Mouse (Mus musculus) stomach, postnatal 0 days (tissue): ENCODE results near the gene Jph3. TPM values are rescaled to one million over a fixed set of nuclear protein-coding genes. Genes with fewer than 3 reads are reported as not detected.

ENCODE experiments used
- ATAC-seq: fragments of 200-750 bp; cut with Nextera tagmentation; 2 replicates; pipeline ENCODE4 v1.8.0; 2017; ENCODE audit not compliant: low FRiP score, low TSS enrichment
- DNase-seq: peaks from one replicate; pipeline ENCODE4 v3.0.0-alpha.2; 2016; ENCODE audit warnings: low spot score
- H3K27ac ChIP-seq: fragments of 300-500 bp; sonication (generic); replicated peaks from 2 replicates; pipeline ENCODE4 v1.5.1; 2014; ENCODE audit warnings: mild to moderate bottlenecking, control low read depth
- H3K27me3 ChIP-seq: fragments of 300-500 bp; sonication (generic); 2 replicates; pipeline ENCODE4 v1.6.1; 2014; ENCODE audit warnings: low read length; ENCODE audit not compliant: control insufficient read depth, insufficient read depth
- H3K36me3 ChIP-seq: fragments of 300-500 bp; sonication (generic); 2 replicates; pipeline ENCODE4 v1.6.1; 2014; ENCODE audit warnings: low read length, mixed read lengths; ENCODE audit not compliant: control insufficient read depth, insufficient read depth
- H3K4me1 ChIP-seq: fragments of 300-500 bp; sonication (generic); replicated peaks from 2 replicates; pipeline ENCODE4 v1.6.1; 2014; ENCODE audit warnings: antibody characterized with exemption; ENCODE audit not compliant: control insufficient read depth, insufficient read depth
- H3K4me2 ChIP-seq: fragments of 300-500 bp; sonication (generic); replicated peaks from 2 replicates; pipeline ENCODE4 v1.6.1; 2014; ENCODE audit warnings: low read depth, mild to moderate bottlenecking, control low read depth, moderate library complexity
- H3K4me3 ChIP-seq: fragments of 300-500 bp; sonication (generic); 2 replicates; pipeline ENCODE4 v1.5.1; 2014; ENCODE audit warnings: low read depth, low read length, control low read depth
- H3K9ac ChIP-seq: fragments of 300-500 bp; sonication (generic); 2 replicates; pipeline ENCODE4 v1.6.1; 2014; ENCODE audit warnings: mild to moderate bottlenecking, low read length, control low read depth, mixed read lengths
- H3K9me3 ChIP-seq: fragments of 300-500 bp; sonication (generic); 2 replicates; pipeline ENCODE4 v1.6.1; 2016; ENCODE audit warnings: low read length; ENCODE audit not compliant: control insufficient read depth
- CTCF ChIP-seq: IDR thresholded peaks from 2 replicates; pipeline ENCODE4 v1.5.1; 2016; ENCODE audit warnings: antibody characterized with exemption, low read depth, mild to moderate bottlenecking, moderate library complexity
- EP300 ChIP-seq: optimal IDR thresholded peaks from 2 replicates; pipeline ENCODE3; 2016; ENCODE audit warnings: antibody characterized with exemption
- WGBS: fragments of 180-500 bp; shearing (Covaris S2); extraction: QIAGEN DNeasy Blood & Tissue Kit; methylation state at CpG from one replicate; pipeline ENCODE4 v1.1.7; 2014; 5-methylcytosine and 5-hydroxymethylcytosine counted together
- polyA plus RNA-seq: library from polyadenylated mRNA; unstranded; fragments of >200 nt; fragmentation: Nextera tagmentation; extraction: Ambion mirVana; gene quantifications from 2 replicates; pipeline ENCODE4 v1.2.1, GENCODE M21; 2015

Jph3 gene
- polyA plus RNA-seq, 1 experiment from 2014 or later, result 1.7 TPM

DNA sequence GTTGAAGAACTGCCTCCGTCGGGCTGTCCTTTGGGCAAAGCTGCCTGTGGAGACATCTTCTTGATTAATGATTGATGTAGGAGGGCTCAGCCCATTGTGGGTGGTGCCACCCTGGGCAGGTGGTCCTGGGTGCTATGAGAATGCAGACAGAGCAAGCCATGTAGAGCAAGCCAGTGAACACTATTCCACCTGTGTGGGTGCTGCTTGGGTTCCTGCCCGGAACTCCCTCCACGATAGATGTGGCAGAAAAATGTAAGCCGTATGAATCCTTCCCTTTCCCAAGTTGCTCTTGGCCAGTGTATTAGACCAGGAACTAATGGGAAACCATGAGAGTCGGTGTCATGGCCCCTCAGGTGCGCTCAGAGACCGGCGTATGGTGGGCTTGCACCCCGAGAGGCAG is 11.3 kb downstream of the Jph3 start:
- no peak for DNase-seq
- Histone ChIP-seq H3K9me3 (no peaks in the 10 kb centered on the region), H3K27ac (no peak overlapping the region), H3K4me2 (no peak overlapping the region), H3K27me3 (no peaks in the 10 kb centered on the region), H3K9ac (no peak overlapping the region), H3K36me3 (no peaks in the 10 kb centered on the region), H3K4me3 (no peak overlapping the region), H3K4me1 (no peaks in the 10 kb centered on the region)
- ATAC-seq, result no peak
- WGBS, result 82% methylated on average over 10 of the region's 10 CpGs
- TF ChIP-seq EP300 (no peak), CTCF (no peak)

DNA sequence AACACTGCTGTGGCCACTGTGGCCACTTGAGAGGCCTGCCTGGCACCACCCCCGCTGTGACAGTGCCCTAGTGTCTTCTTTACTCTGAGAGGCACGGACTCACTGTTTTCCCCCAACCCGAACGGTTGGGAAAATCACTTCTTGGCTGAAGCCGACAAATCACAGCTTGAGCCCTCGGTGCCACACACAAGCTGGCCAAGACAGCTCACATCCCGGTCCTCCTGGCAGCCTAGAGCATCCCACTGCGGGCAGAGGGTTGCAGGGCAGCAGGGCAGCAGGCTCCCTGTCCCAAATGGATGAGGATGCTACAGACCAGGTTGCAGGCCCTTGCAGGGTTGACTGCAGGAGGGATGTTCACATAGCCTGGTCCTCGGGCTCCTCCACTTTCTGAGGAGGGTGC is 20.1 kb downstream of the Jph3 start:
- no peak for DNase-seq
- Histone ChIP-seq H3K27me3 (no peaks in the 10 kb centered on the region), H3K9ac (no peak overlapping the region), H3K27ac (no peak overlapping the region), H3K36me3 (no peaks in the 10 kb centered on the region), H3K4me2 (no peak overlapping the region), H3K4me3 (no peak overlapping the region), H3K4me1 (no peaks in the 10 kb centered on the region), H3K9me3 (no peaks in the 10 kb centered on the region)
- 76% methylated on average over 9 of the region's 9 CpGs for WGBS
- no peak for TF ChIP-seq CTCF
- TF ChIP-seq EP300, result no peak
- ATAC-seq, result no peak

DNA sequence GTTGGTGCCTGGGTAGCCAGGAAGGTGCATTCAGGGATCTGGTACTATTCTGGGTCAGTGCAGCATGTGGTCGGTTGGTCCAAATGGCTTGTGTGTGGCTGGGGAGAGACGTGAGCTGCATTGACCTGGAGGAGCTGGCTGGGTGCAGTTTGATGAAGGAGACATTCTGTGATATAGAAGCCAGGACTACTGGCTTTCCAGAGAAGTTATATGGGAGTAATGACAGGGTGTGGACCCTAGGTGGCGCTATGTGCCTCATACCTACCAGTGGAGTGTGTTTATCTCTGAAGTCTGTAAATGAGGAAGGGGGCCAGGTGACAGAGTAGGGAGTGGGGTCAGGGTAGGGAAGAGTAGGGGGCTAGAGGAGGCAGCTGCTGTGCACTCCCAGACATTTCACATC is 21.1 kb downstream of the Jph3 start:
- H3K4me1 ChIP-seq, result no peaks in the 10 kb centered on the region
- no peak overlapping the region for H3K27ac ChIP-seq
- DNase-seq, result no peak
- no peaks in the 10 kb centered on the region for H3K27me3 ChIP-seq
- no peaks in the 10 kb centered on the region for H3K36me3 ChIP-seq
- no peak overlapping the region for H3K4me2 ChIP-seq
- H3K4me3 ChIP-seq, result no peak overlapping the region
- TF ChIP-seq EP300, result no peak
- TF ChIP-seq CTCF, result peak; percentile 43
- H3K9ac ChIP-seq, result no peak overlapping the region
- no peak for ATAC-seq
- 38% methylated on average over 3 of the region's 3 CpGs for WGBS
- no peaks in the 10 kb centered on the region for H3K9me3 ChIP-seq

DNA sequence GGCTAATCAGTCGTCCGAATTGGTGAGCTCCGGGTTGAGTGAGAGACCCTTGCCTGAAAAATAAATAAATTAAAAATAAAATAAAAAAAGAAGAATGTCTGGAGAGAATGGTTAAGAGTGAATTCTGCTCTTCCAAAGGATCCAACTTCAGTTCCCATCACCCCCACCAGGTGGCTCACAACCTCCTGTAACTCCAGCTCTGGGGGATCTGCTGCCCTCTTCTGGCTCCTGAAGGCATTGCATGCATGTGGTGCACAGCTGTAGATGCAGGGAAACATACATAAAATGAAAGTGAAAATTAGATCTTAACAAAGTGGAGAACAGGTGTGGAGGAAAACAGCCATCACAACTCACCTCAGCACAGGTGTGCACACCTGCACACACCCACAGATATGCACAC is 22.0 kb downstream of the Jph3 start:
- Histone ChIP-seq H3K27me3 (no peaks in the 10 kb centered on the region), H3K9ac (no peak overlapping the region), H3K27ac (no peak overlapping the region), H3K4me1 (no peaks in the 10 kb centered on the region), H3K36me3 (no peaks in the 10 kb centered on the region), H3K4me2 (no peak overlapping the region), H3K9me3 (no peaks in the 10 kb centered on the region), H3K4me3 (no peak overlapping the region)
- TF ChIP-seq CTCF, result peak; percentile 94
- no peak for TF ChIP-seq EP300
- ATAC-seq (no peak), DNase-seq (peak; percentile 80)
- WGBS, result 30% methylated on average over 3 of the region's 3 CpGs

DNA sequence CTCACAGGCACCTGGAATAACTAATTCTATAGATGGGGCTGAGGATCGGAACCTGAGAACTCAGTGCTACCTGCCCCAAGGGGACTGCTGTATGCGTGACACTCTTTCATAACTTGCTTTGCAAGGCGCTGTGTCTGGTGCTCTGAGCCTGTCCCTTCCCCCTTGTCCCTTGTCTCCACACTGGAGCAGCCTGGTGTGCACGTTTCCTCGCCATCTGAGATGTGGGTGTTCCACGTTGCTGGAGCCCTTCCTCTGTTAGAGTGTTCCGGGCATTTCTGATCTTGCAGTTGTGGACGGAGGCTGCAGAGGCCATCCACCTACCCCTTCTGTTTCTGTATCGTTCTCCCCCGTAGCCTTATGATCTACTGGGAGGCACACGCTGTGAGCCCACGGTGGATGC is 29.0 kb downstream of the Jph3 start:
- no peaks in the 10 kb centered on the region for H3K36me3 ChIP-seq

DNA sequence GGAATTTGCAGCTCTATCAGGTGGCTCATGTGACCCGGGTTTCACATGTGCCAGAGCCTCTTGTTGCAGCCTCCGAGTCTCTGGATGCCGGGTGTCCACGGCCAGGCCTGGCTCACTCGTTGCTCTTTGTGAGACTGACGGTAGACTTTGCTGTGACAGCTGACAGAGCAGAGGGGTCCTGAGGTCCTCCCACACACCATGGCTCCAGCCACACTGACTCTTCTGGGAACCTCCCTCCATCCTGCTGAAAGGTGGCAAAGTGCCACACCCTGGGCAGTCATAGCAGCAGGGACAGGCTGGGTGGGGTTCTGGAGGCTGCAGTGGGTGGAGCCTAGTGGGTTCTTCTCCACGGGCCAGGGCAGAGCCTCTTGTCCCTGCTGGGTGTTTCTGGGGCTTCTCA is 31.1 kb downstream of the Jph3 start:
- Histone ChIP-seq H3K27ac (no peak overlapping the region), H3K27me3 (no peaks in the 10 kb centered on the region), H3K4me3 (no peak overlapping the region), H3K4me1 (no peaks in the 10 kb centered on the region), H3K36me3 (no peaks in the 10 kb centered on the region), H3K9ac (no peak overlapping the region), H3K4me2 (no peak overlapping the region), H3K9me3 (no peaks in the 10 kb centered on the region)
- 77% methylated on average over 7 of the region's 7 CpGs for WGBS
- no peak for TF ChIP-seq CTCF
- no peak for TF ChIP-seq EP300
- DNase-seq (no peak), ATAC-seq (no peak)

More for the DNA sequence above, 29.0 kb downstream of the Jph3 start:
- H3K4me3 ChIP-seq, result no peak overlapping the region
- 67% methylated on average over 12 of the region's 12 CpGs for WGBS
- no peak overlapping the region for H3K27ac ChIP-seq
- no peak overlapping the region for H3K4me2 ChIP-seq
- H3K9me3 ChIP-seq, result no peaks in the 10 kb centered on the region
- H3K9ac ChIP-seq, result no peak overlapping the region
- H3K4me1 ChIP-seq, result no peaks in the 10 kb centered on the region
- no peak for ATAC-seq
- no peak for DNase-seq
- TF ChIP-seq CTCF (no peak), EP300 (no peak)
- H3K27me3 ChIP-seq, result no peaks in the 10 kb centered on the region
